Mouse (Mus musculus) CD4-positive helper T cell, adult 2 months (primary cell): ENCODE data around the gene Ak8.

ENCODE experiments used
- DNase-seq: peaks from one replicate; pipeline ENCODE4 v3.0.0-alpha.2; 2012; ENCODE audit warnings: low read depth, missing footprints, low spot score

The Ak8 gene

DNA sequence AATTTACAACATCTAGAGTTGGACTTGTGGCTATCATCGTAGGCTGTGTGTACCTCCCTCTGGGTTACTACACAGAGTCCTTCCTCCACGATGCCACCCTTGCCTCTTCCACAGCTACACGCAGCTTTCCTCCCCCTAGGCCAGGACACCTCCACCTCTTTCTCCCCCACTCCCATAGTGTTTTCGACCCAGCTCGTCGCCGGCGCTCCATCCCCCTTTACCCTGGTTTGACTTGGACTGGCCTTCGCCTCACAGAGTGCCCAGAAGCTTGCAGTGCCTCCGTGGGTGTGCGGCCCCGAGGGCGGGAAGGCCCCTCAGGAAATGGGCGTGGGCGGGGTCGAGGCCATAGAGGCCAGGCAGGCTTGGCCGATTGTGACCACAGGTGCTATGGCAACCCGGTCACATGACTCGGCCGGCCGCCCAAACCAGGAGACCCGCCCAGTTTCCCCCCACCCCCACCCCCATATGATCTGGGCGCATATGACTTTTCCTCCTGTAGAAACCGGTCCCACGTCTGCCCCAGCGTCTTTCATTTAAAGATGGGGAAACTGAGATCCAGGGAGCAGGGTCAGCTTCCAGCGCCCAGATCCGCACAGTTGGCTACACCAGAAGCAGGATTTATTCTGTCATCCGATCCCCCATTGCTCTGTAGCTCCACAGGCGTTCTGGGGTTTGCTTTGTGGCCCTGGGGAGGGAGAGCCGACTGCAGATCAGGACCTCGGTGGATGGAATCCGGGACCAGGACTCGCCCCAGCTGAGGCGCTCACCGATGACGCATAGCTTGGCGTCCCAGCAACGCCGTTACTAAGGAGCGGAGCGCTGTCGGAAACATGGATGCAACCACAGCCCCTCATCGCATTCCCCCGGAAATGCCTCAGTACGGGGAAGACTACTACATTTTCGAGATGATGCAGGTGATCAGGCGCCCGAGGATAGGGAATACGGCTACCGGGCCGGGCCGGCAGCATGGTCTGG lies at the start of gene Ak8, which contains the start of gene Spaca9:
Gene Ak8 (plus strand): TSS at position 804 of the 975 bp plus-strand sequence.
Gene Spaca9 (minus strand): TSS at position 367 of the 975 bp plus-strand sequence.
- DNase-seq = peak; percentile 42

GRCm38 (mm10) chr2:28650526-28650925 lies 49.4 kb upstream of the Ak8 start:
- DNase-seq = no peak

DNA sequence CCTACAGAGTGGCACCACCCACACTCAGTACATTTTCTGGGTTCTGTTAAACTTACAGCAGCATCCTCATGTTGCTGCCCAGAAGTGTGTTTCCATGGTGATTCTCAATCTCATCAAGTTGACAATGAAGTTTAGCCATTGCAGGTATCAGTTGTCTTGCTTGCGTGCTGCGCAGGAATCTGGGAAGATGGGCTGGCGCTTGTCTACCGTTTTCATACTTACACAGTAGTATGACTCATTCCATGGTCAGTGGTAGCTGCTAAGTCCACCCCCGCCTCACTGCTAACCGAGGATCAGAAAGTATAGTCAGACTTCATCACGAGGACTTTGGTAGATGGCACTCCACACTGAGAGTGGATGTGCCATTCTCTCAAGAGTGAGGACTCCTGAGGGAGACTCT lies 46.6 kb upstream of the Ak8 start:
- no peak for DNase-seq

GRCm38 (mm10) chr2:28654295-28654694 lies 45.7 kb upstream of the Ak8 start:
- DNase-seq = peak; percentile 21

DNA sequence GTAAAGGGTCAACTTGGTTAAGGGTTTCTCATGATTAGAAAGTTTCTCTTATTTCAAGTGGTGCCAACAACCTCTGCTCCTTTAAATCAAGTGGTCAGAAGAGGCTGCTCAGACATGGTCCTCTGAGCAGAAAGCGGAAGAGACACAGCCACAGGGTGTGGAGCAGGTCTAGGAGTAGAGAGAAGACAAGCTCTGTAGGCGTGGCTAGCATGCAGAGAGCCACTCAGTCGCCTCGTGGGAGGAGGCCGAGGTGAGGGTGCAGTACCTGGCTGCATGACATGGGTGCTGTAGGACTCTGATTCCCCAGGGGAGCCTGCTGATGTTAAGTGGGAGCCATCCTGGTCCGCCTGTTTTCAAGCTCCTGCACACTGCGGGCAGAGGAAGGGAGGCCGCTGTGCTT lies 43.7 kb upstream of the Ak8 start:
- DNase-seq = no peak

- no peak for DNase-seq
These were observed 37.1 kb upstream of the Ak8 start for GRCm38 (mm10) chr2:28662891-28663290.

- no peak for DNase-seq
These were observed 34.1 kb upstream of the Ak8 start for GRCm38 (mm10) chr2:28665818-28666217.

DNA sequence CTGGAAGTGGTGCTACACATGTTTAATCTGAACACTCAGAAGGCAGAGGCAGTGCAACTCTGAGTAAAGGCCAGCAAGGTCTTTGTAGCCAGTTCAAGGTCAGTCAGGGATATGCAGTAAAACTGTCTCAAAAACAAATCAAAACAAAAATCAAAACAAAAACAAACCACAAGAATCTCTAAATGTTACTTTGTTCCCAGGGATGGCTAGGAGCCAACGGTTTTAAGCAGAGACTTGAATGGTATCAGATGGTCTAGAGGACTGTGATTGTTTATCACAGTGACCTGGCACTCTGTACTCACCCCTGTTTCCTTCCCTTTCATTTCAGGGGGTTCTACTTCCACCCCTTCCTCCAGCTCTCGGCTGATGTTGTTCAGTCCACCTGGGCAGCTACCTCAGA lies 28.5 kb upstream of the Ak8 start:
- no peak for DNase-seq

DNA sequence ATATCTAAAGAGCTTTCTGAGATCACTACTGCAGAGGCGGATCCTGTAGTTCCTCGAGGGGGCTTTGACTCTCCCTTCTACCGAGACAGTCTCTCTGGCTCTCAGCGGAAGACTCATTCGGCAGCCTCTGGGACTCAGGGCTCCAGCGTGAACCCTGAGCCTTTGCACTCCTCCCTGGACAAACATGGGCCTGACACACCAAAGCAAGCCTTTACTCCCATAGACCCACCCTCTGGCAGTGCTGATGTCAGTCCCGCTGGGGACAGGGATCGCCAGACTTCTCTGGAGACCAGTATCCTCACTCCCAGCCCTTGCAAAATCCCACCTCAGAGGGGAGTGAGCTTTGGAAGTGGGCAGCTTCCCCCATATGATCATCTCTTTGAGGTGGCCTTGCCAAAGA lies 24.0 kb upstream of the Ak8 start:
- no peak for DNase-seq

- DNase-seq = no peak
These were observed 19.3 kb upstream of the Ak8 start for GRCm38 (mm10) chr2:28680710-28681109.

GRCm38 (mm10) chr2:28681718-28682117 lies 18.2 kb upstream of the Ak8 start:
- DNase-seq = no peak

- DNase-seq = no peak
These were observed 14.1 kb upstream of the Ak8 start for GRCm38 (mm10) chr2:28685895-28686294.

DNA sequence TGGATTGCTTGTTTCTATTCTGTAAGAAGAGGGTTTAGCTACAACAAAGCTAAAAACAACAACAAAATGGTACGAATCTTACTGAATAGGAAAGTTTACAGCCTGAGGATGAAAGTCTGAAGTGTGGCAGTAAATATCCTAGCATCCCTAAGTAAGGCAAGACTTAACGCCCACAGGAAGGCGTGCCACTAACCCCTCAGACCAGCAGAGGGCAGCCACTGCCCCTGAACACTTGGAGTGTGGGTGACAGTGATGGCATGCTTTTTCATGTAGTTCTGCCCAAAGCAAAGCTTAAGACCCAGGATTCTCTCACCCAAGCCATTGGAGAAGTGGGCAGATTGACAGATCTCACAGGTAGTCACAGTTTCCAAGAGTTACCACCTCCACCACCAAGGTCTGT lies 11.5 kb upstream of the Ak8 start:
- DNase-seq = peak; percentile 29

DNA sequence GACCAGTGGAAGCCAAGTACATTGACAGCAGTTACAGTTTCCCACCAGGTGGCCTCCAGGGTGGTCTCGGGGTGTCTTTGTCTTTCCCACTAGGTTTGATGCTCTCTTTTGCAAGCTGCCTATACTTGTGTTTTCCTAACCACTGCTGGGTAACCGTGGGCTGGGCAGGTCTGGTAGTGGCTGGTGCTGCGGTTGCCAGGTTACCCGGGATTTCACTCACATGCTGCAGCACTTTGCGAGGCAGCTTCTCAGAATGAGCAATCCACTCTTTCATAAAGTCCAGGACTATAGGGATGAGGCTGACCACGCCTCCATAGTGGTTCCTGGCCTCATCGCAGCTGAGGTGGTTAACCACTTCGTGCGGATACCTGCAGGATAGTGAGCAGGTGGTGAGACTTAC lies 7.3 kb upstream of the Ak8 start:
- DNase-seq = no peak

DNA sequence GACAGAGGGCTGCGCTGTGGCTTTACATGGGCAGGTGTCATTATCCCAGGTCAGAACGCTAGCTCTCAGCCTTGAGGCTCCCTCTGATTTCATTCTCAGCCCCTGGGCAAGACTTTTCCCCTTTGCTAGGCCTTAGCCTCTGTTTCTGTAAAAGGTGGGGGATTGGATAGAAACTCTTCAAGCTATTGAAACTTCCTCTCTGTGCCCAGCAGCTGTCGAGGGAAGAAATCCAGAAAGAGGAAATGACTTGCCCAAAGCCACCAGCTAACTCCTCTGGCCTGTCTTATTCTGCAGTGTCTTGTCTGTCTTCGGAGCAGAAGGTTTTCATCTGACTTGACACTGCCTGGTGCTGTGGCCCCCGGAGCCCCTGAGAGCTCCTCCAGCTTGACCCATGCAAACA lies 1.4 kb upstream of the Ak8 start:
- DNase-seq = no peak

GRCm38 (mm10) chr2:28701646-28702262 lies 1.8 kb downstream of the Ak8 start:
- DNase-seq = no peak

- DNase-seq = no peak
These were observed 6.2 kb downstream of the Ak8 start for GRCm38 (mm10) chr2:28706106-28706636.

DNA sequence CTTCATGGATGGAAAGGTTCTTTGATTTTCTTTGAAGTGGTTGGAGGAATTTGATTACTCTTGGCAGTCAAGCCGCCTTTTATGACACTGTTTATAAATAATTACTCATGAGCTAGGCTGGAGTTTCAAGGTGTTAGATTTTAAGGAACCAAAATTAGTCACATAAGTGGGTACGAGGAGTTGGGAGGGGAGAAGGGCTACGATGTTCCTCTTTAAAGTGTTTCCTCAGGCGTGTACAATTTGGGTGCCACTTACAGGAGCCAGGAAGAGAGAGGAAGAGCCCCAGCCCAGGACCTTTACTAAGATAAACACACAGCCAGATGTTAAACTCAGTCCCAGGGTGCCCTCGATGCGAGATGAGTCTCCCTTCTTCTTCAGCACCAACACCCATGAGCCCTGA lies 6.8 kb downstream of the Ak8 start:
- DNase-seq = no peak

- no peak for DNase-seq
These were observed 13.1 kb downstream of the Ak8 start for GRCm38 (mm10) chr2:28713036-28713435.

GRCm38 (mm10) chr2:28722419-28722818 lies 22.5 kb downstream of the Ak8 start:
- DNase-seq = no peak

GRCm38 (mm10) chr2:28723912-28724311 lies 23.9 kb downstream of the Ak8 start:
- no peak for DNase-seq

GRCm38 (mm10) chr2:28727786-28728404 lies 27.9 kb downstream of the Ak8 start:
- no peak for DNase-seq
